Mouse (Mus musculus): ENCODE measurements around the gene Msi2.

DNA sequence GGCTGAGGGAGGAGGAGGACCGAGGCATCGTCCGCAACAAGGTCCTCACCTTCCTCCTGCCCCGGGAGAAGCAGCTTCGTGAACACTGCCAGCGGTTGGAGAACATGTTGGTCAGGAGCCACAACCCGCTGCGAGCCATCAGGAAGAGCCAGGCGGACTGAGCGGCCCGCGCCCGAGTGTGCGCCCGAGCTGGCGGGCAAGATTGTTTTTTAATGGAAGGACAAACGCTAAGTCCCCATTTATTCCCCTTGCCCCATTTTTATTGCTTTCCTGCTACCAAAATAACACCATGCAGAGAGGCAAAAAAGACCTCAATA is 424.0 kb downstream of the Msi2 start:
- TF ChIP-seq POLR2A (IDR thresholded peaks at IDR 0.05; ENCODE audit: extremely low read depth, insufficient read depth, low read length) = no peak
- no peak for TF ChIP-seq CTCF (IDR thresholded peaks at IDR 0.05; ENCODE audit: low read depth, low read length)
